Mouse (Mus musculus) embryonic fibroblast, embryonic 13.5 days (primary cell): ENCODE data around the gene Galnt2.

Experiments used
- CTCF ChIP-seq: IDR thresholded peaks from 2 replicates; pipeline ENCODE4 v1.5.1; 2011; ENCODE audit warnings: mild to moderate bottlenecking, control low read depth, low read length, moderate library complexity, borderline replicate concordance; ENCODE audit not compliant: insufficient read depth
- POLR2A ChIP-seq: IDR thresholded peaks from 2 replicates; pipeline ENCODE4 v1.6.1; 2011; ENCODE audit warnings: low read depth, mild to moderate bottlenecking, control low read depth, low read length, moderate library complexity

GRCm38 (mm10) chr8:124288215-124288864 lies 57.1 kb downstream of the Galnt2 start:
- no peak for TF ChIP-seq POLR2A
- no peak for TF ChIP-seq CTCF
